Mouse (Mus musculus): ENCODE results near the gene Npr2. TPM values are rescaled to one million over a fixed set of nuclear protein-coding genes. Genes with fewer than 3 reads are reported as not detected.

Gene Npr2
- polyA plus RNA-seq, 1 experiment from 2014 or later, result 12.8 TPM

DNA sequence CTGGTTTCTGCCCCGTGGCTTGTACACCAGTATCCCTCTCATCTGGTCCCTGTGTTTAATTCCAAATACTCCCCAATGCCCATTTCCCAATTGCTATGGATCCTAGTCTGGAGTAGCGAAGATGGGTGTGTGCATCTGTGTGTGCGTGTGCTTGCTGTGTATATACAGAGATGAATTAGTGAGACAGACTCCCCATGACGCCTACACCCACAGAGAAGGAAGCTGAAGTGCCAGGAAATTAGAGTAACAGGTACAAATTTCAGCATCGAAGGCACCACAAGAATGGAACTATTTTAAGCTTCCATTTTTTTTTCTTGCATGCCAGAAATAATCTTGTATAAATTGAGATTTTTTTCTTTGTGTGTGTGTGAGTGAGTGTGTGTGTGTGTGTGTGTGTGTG, 59.3 kb downstream of the Npr2 start:
- no peaks in the 10 kb centered on the region for H3K4me1 ChIP-seq
- whole genome bisulfite sequencing, result 85% methylated on average over 5 of the region's 5 CpGs
- no peak overlapping the region for H3K9ac ChIP-seq
- no peaks in the 10 kb centered on the region for H3K27me3 ChIP-seq (replicated peaks)
- H3K9me3 ChIP-seq, result no peaks in the 10 kb centered on the region
- H3K36me3 ChIP-seq (replicated peaks), result peaks cover 32% of the 10 kb centered on the region; the same call in 1 of the 2 replicates
- H3K4me2 ChIP-seq, result no peak overlapping the region
- no peak overlapping the region for H3K27ac ChIP-seq
- ATAC-seq (replicated peaks), result no peak
- no peak overlapping the region for H3K4me3 ChIP-seq

- H3K36me3 ChIP-seq (replicated peaks), result peaks cover 13% of the 10 kb centered on the region; the same call in 1 of the 2 replicates
- no peak overlapping the region for H3K27ac ChIP-seq
- H3K4me1 ChIP-seq, result no peaks in the 10 kb centered on the region
- no peak overlapping the region for H3K9ac ChIP-seq
- ATAC-seq (replicated peaks), result no peak
- no peak overlapping the region for H3K4me2 ChIP-seq
- H3K9me3 ChIP-seq, result no peaks in the 10 kb centered on the region
- WGBS, result 79% methylated on average over 5 of the region's 5 CpGs
- no peak overlapping the region for H3K4me3 ChIP-seq
- no peaks in the 10 kb centered on the region for H3K27me3 ChIP-seq (replicated peaks)
Measured at GRCm38 (mm10) chr4:43693806-43694241, 62.1 kb downstream of the Npr2 start.

DNA sequence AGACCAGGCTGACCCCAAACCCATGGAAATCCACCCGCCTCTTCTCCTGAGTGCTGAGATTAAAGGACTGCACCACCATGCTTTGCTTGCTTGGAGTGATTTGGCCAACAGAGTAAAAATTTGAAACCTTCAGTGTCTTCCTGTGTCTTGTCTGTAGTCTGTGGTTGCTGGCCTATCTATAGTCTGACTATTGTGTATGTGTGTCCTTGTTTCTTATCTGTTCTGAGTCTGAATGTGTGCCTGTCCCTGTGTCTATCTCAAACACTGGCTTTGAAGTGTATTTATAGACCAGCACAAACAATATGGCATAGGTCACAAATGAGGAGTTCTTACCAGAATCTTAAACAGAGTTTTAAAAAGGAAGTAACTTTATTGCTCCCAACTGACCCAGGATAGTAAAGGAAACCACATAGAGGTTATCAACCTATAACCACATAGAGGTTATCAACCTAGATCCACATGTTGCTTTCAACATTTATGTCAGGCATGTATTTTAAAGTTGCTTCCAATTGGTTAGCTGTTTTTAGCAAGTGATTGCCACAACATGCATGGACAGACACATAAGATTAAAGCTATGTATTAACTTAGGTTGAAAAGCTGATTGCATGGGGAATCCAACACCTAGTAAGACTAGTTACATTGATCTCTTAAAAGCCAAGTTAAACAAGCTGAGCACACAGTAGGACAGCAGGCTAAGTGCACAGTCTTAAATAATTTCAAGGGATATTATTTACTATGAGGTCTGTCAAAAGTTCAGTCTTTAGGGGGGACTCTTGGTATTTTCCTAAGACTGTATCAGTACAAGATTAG, 62.9 kb downstream of the Npr2 start:
- H3K36me3 ChIP-seq (replicated peaks), result peaks cover 8% of the 10 kb centered on the region; the same call in 1 of the 2 replicates
- no peaks in the 10 kb centered on the region for H3K9me3 ChIP-seq
- no peaks in the 10 kb centered on the region for H3K4me1 ChIP-seq
- WGBS, result 83% methylated on average over 1 of the region's 1 CpGs
- no peak overlapping the region for H3K27ac ChIP-seq
- no peak for ATAC-seq (replicated peaks)
- no peak overlapping the region for H3K9ac ChIP-seq
- H3K4me3 ChIP-seq, result no peak overlapping the region
- H3K27me3 ChIP-seq (replicated peaks), result no peaks in the 10 kb centered on the region
- H3K4me2 ChIP-seq, result no peak overlapping the region

DNA sequence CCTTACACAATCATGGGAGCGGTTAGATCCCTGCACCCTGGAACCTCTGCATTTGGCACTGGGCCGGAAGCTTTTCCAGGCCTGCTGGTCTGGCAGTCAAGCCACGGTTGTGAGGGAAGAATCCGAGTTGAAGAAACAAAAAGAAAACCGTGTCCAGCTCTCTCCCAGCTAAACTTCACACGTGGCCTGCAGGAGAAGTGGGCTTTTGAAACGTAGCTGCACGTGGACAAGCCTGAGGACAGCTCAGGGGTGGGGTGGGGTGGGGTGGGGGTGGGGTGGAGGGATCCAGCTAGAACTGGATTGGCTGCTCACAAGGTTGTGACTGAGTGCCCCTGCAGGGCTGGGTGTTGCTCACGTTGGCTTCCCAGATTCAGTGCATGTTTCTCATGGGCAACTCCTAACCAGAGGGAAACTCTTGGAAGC, 63.5 kb downstream of the Npr2 start:
- Histone ChIP-seq H3K27me3 (replicated peaks) (no peaks in the 10 kb centered on the region), H3K4me3 (no peak overlapping the region), H3K4me2 (no peak overlapping the region), H3K4me1 (no peaks in the 10 kb centered on the region), H3K9ac (no peak overlapping the region), H3K27ac (no peak overlapping the region), H3K36me3 (replicated peaks) (0 out of 2 replicates have a peak, but pooled peaks cover 2% of the 10 kb centered on the region), H3K9me3 (no peaks in the 10 kb centered on the region)
- ATAC-seq (replicated peaks), result no peak
- 32% methylated on average over 9 of the region's 9 CpGs for WGBS

DNA sequence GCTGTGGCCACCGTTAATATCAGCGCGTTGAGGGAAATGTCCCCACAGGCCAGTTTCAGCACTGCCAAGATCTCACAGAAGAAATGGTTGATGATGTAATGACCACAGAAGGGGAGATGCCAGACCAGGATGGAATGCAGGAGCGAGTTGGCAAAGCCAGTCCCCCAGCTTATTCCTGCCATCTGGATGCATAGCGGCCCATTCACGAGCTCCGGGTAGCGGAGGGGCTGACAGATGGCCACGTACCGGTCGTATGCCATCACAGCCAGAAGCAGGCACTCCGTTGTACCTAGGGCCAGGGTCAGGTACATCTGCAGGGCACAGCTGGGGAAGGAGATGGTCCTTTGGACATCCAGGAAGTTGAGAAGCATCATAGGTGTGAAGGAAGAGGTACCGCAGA, 64.8 kb downstream of the Npr2 start:
- ATAC-seq (replicated peaks), result no peak
- H3K4me1 ChIP-seq, result no peaks in the 10 kb centered on the region

DNA sequence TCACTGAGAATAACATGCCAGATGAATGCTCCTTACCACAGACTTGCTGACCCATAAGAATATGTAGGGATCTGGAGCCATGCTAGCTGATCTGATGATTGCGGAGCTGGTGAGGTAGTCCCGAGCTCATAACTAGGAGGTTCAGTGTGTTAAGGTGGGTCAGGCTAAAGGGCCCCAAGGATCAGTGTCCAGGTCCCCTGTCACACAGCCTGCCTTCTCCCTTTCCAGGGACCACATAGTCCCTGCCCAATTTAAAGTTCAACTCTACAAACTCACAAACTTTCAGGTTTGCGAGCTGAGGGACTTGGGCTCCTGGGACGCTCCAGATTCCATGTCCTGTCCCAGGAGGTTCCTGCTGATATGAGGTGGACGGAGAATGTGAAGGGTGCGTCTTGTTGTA, 69.0 kb downstream of the Npr2 start, which contains the start of gene Olfr70:
Gene Olfr70, minus strand, starts transcription at position 101 of the 400 bp plus-strand sequence.
- no peak for ATAC-seq (replicated peaks)
- Histone ChIP-seq H3K36me3 (replicated peaks) (no peaks in the 10 kb centered on the region), H3K4me2 (no peak within 1 kb of the TSS), H3K27me3 (replicated peaks) (no peaks in the 10 kb centered on the region), H3K9ac (no peak within 1 kb of the TSS), H3K4me1 (no peaks in the 10 kb centered on the region), H3K9me3 (no peaks in the 10 kb centered on the region), H3K4me3 (no peak within 1 kb of the TSS), H3K27ac (no peak within 1 kb of the TSS)
- 92% methylated on average over 6 of the region's 6 CpGs for WGBS

More for the DNA sequence above, 64.8 kb downstream of the Npr2 start:
- Histone ChIP-seq H3K27ac (no peak overlapping the region), H3K4me3 (no peak overlapping the region), H3K4me2 (no peak overlapping the region), H3K27me3 (replicated peaks) (no peaks in the 10 kb centered on the region), H3K9ac (no peak overlapping the region), H3K36me3 (replicated peaks) (no peaks in the 10 kb centered on the region), H3K9me3 (no peaks in the 10 kb centered on the region)
- WGBS, result 86% methylated on average over 13 of the region's 13 CpGs

Small RNAs within 50 kb of the gene (microRNA-seq; reads per million reads assigned to microRNA genes)
- not detected for gene Gm25262

Other genes starting within 250 kb of the Npr2 start
- 104 and 107 TPM in 2 replicates for gene Rusc2, start 250.0 kb upstream of the Npr2 start, polyA plus RNA-seq (2015; fragmentation: Nextera tagmentation; extraction: Ambion mirVana)
- gene Fam166b, start 202.8 kb upstream of the Npr2 start, polyA plus RNA-seq (2015; fragmentation: Nextera tagmentation; extraction: Ambion mirVana), result 0.52 and 1.7 TPM in 2 replicates
- gene Tesk1, start 190.0 kb upstream of the Npr2 start, polyA plus RNA-seq (2015; fragmentation: Nextera tagmentation; extraction: Ambion mirVana), result 16.7 and 17.1 TPM in 2 replicates
- 6.0 and 6.6 TPM in 2 replicates for gene Cd72, start 177.3 kb upstream of the Npr2 start, polyA plus RNA-seq (2015; fragmentation: Nextera tagmentation; extraction: Ambion mirVana)
- not detected in 2 replicates for gene Sit1, start 148.2 kb upstream of the Npr2 start, polyA plus RNA-seq (2015; fragmentation: Nextera tagmentation; extraction: Ambion mirVana)
- gene Ccdc107, start 139.0 kb upstream of the Npr2 start, polyA plus RNA-seq (2015; fragmentation: Nextera tagmentation; extraction: Ambion mirVana), result 81.4 and 82.8 TPM in 2 replicates
- 6.2 and 7.0 TPM in 2 replicates for gene Arhgef39, start 132.2 kb upstream of the Npr2 start, polyA plus RNA-seq (2015; fragmentation: Nextera tagmentation; extraction: Ambion mirVana)
- 0.32 and 0.49 TPM in 2 replicates for gene Car9, start 125.0 kb upstream of the Npr2 start, polyA plus RNA-seq (2015; fragmentation: Nextera tagmentation; extraction: Ambion mirVana)
- gene Tpm2, start 108.2 kb upstream of the Npr2 start, polyA plus RNA-seq (2015; fragmentation: Nextera tagmentation; extraction: Ambion mirVana), result 9.8 and 10.7 TPM in 2 replicates
- 82.7 and 94.0 TPM in 2 replicates for gene Creb3, start 69.6 kb upstream of the Npr2 start, polyA plus RNA-seq (2015; fragmentation: Nextera tagmentation; extraction: Ambion mirVana)
- gene Tln1, start 69.2 kb upstream of the Npr2 start, polyA plus RNA-seq (2015; fragmentation: Nextera tagmentation; extraction: Ambion mirVana), result 58.8 and 61.0 TPM in 2 replicates
- 24.8 and 25.7 TPM in 2 replicates for gene Rgp1, start 53.2 kb upstream of the Npr2 start, polyA plus RNA-seq (2015; fragmentation: Nextera tagmentation; extraction: Ambion mirVana)
- 67.9 and 71.0 TPM in 2 replicates for gene Gba2, start 53.1 kb upstream of the Npr2 start, polyA plus RNA-seq (2015; fragmentation: Nextera tagmentation; extraction: Ambion mirVana)
- gene Msmp, start 47.4 kb upstream of the Npr2 start, polyA plus RNA-seq (2015; fragmentation: Nextera tagmentation; extraction: Ambion mirVana), result 1.3 and 1.9 TPM in 2 replicates
- 7.7 and 8.9 TPM in 2 replicates for gene Spag8, start 21.7 kb downstream of the Npr2 start, polyA plus RNA-seq (2015; fragmentation: Nextera tagmentation; extraction: Ambion mirVana)
- gene Hint2, start 24.5 kb downstream of the Npr2 start, polyA plus RNA-seq (2015; fragmentation: Nextera tagmentation; extraction: Ambion mirVana), result 64.9 and 65.5 TPM in 2 replicates
- gene Tmem8b, start 37.0 kb downstream of the Npr2 start, polyA plus RNA-seq (2015; fragmentation: Nextera tagmentation; extraction: Ambion mirVana), result 15.7 and 17.7 TPM in 2 replicates
- gene Fam221b, start 37.2 kb downstream of the Npr2 start, polyA plus RNA-seq (2015; fragmentation: Nextera tagmentation; extraction: Ambion mirVana), result 1.3 and 1.6 TPM in 2 replicates
- gene Olfr70, start 68.9 kb downstream of the Npr2 start, polyA plus RNA-seq (2015; fragmentation: Nextera tagmentation; extraction: Ambion mirVana), result not detected in 2 replicates
- gene Olfr71, start 78.3 kb downstream of the Npr2 start, polyA plus RNA-seq (2015; fragmentation: Nextera tagmentation; extraction: Ambion mirVana), result 0.13 TPM in 1 of 2 replicates, not detected in the other
- 0.50 and 0.61 TPM in 2 replicates for gene Hrct1, start 95.3 kb downstream of the Npr2 start, polyA plus RNA-seq (2015; fragmentation: Nextera tagmentation; extraction: Ambion mirVana)
- 0.06 TPM in 1 of 2 replicates, not detected in the other for gene Spaar, start 98.1 kb downstream of the Npr2 start, polyA plus RNA-seq (2015; fragmentation: Nextera tagmentation; extraction: Ambion mirVana)
- not detected in 2 replicates for gene Olfr159, start 139.1 kb downstream of the Npr2 start, polyA plus RNA-seq (2015; fragmentation: Nextera tagmentation; extraction: Ambion mirVana)
- not detected in 2 replicates for gene Olfr156, start 192.0 kb downstream of the Npr2 start, polyA plus RNA-seq (2015; fragmentation: Nextera tagmentation; extraction: Ambion mirVana)
- not detected in 2 replicates for gene Olfr157, start 208.3 kb downstream of the Npr2 start, polyA plus RNA-seq (2015; fragmentation: Nextera tagmentation; extraction: Ambion mirVana)
- not detected in 2 replicates for gene Olfr155, start 219.6 kb downstream of the Npr2 start, polyA plus RNA-seq (2015; fragmentation: Nextera tagmentation; extraction: Ambion mirVana)
- 6.7 and 7.0 TPM in 2 replicates for gene Reck, start 243.6 kb downstream of the Npr2 start, polyA plus RNA-seq (2015; fragmentation: Nextera tagmentation; extraction: Ambion mirVana)

All from midbrain, embryonic 15.5 days (tissue).